Mouse (Mus musculus): ENCODE results near the gene Bace1. TPM values are rescaled to one million over a fixed set of nuclear protein-coding genes. Genes with fewer than 3 reads are reported as not detected.

The Bace1 gene
- polyA plus RNA-seq, 1 experiment from 2014 or later = 35.2 TPM

DNA sequence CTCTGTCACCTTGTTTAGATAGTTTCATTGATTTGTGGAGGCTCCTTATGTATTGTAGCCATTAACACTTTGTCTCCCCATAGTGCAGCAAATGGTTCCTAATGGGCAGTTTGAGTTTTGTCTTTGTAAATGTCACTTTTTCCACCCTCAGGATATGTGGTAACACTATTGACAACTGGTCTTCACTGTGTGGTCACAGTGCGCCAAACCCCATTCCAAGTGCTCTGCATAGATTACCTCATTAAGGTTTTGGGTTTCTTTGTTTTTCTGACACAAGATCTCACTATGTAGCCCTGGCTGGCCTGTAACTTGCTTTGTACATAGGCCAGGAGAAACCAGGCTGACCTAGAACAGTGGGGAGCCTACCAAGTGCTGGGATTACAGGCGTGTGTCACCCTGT lies 5.5 kb upstream of the Bace1 start:
- no peak for ATAC-seq (ENCODE audit: low FRiP score, low TSS enrichment)

DNA sequence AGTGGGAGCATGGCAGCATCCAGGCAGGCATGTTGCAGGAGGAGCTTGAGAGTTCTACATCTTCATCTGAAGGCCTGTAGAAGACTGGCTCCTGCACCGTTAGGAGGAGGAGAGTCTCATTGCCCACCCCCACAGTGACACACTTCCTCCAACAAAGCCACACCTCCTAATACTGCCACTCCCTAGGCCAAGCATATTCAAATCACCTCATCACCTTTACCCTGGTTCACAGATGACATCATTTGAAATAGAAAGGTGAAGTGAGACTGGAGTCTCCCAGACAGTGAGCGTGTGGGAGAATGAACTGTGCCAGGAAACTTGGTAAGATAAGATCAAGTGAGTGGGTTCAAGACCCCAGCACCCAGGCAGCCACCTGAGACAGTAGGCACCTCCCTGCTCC lies 4.9 kb upstream of the Bace1 start:
- Histone ChIP-seq H3K4me2 (replicated peaks; ENCODE audit: low read depth, low read length) (no peak overlapping the region), H3K4me1 (ENCODE audit: insufficient read depth, low read length) (0 out of 2 replicates have a peak, but pooled peaks cover 7% of the 10 kb centered on the region), H3K27me3 (ENCODE audit: insufficient read depth, low read length) (no peaks in the 10 kb centered on the region), H3K9ac (replicated peaks; ENCODE audit: low read length) (no peak overlapping the region), H3K36me3 (ENCODE audit: insufficient read depth, low read length) (no peaks in the 10 kb centered on the region), H3K9me3 (ENCODE audit: low read length) (peaks cover 8% of the 10 kb centered on the region), H3K4me3 (ENCODE audit: low read length) (no peak overlapping the region), H3K27ac (ENCODE audit: low read length) (no peak overlapping the region)
- no peak for ATAC-seq (ENCODE audit: low FRiP score, low TSS enrichment)
- 71% methylated on average over 2 of the region's 2 CpGs for WGBS

More for the DNA sequence above, 5.5 kb upstream of the Bace1 start:
- WGBS = 86% methylated on average over 2 of the region's 2 CpGs
- Histone ChIP-seq H3K9ac (replicated peaks; ENCODE audit: low read length) (no peak overlapping the region), H3K27me3 (ENCODE audit: insufficient read depth, low read length) (no peaks in the 10 kb centered on the region), H3K9me3 (ENCODE audit: low read length) (peaks cover 8% of the 10 kb centered on the region), H3K36me3 (ENCODE audit: insufficient read depth, low read length) (no peaks in the 10 kb centered on the region), H3K4me1 (ENCODE audit: insufficient read depth, low read length) (0 out of 2 replicates have a peak, but pooled peaks cover 5% of the 10 kb centered on the region), H3K4me3 (ENCODE audit: low read length) (no peak overlapping the region), H3K4me2 (replicated peaks; ENCODE audit: low read depth, low read length) (no peak overlapping the region), H3K27ac (ENCODE audit: low read length) (no peak overlapping the region)

DNA sequence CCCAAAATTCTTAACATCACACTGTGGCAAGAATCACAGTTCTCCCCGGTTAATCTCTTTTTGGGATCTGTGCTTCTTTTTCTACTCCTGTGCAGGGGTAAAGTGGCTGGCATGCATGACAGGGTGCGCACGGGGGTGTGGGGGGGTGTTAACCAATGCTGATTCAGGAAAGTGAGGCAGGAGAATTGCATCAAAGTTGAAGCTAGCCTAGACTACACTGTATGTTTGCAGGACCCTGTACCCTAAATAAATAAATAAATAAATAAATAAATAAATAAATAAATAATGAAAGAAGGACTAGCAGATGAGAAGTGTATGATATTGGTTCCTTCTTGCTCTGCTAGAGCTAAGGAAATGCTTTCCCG lies 329 bp upstream of the Bace1 start:
- no peak for ATAC-seq (ENCODE audit: low FRiP score, low TSS enrichment)
- Histone ChIP-seq H3K27me3 (ENCODE audit: insufficient read depth, low read length) (no peaks in the 10 kb centered on the region), H3K27ac (ENCODE audit: low read length) (no peak overlapping the region), H3K4me2 (replicated peaks; ENCODE audit: low read depth, low read length) (peak overlapping the region; percentile 96), H3K4me1 (ENCODE audit: insufficient read depth, low read length) (peaks cover 32% of the 10 kb centered on the region), H3K9ac (replicated peaks; ENCODE audit: low read length) (no peak overlapping the region), H3K4me3 (ENCODE audit: low read length) (peak overlapping the region; percentile 94), H3K9me3 (ENCODE audit: low read length) (no peaks in the 10 kb centered on the region), H3K36me3 (ENCODE audit: insufficient read depth, low read length) (no peaks in the 10 kb centered on the region)
- 25% methylated on average over 4 of the region's 4 CpGs for WGBS

DNA sequence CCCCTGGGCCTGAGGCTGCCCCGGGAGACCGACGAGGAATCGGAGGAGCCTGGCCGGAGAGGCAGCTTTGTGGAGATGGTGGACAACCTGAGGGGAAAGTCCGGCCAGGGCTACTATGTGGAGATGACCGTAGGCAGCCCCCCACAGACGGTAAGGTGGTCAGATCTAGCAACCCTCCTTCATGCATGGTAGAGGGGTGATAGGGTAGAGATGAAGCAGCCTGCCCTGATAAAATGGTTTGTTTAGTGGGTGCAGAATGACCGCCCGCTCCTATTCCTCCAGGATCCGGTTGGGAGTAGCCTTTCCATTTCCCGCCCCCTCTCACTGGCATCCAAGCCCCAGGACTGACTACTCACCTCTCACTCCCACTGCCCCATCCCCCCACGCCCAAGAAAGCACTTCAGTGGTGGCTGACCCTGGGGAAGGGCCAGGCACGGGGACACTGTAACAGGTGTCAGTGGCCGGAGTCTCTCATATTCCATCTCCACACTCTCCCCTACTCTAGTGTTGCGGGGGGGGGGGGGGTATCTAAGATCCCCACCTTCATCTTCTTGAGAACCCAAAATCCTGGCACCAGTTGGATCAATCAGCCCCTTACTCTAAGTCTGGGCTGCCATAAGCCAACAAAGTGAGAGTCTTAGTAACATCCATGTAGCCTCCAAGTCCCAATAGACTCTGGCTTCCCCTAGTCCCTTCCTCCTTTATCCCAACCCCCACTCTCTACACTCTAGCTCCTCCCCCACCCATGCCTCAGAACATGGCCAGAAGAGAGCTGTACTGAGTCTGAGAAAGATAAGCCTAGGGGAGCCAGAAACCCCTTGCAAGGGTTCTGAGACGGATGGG lies 980 bp downstream of the Bace1 start:
- Histone ChIP-seq H3K9ac (replicated peaks; ENCODE audit: low read length) (peak overlapping the region; percentile 86), H3K27me3 (ENCODE audit: insufficient read depth, low read length) (no peaks in the 10 kb centered on the region), H3K36me3 (ENCODE audit: insufficient read depth, low read length) (no peaks in the 10 kb centered on the region), H3K4me1 (ENCODE audit: insufficient read depth, low read length) (peaks cover 32% of the 10 kb centered on the region), H3K4me3 (ENCODE audit: low read length) (peak overlapping the region; percentile 94), H3K9me3 (ENCODE audit: low read length) (no peaks in the 10 kb centered on the region), H3K4me2 (replicated peaks; ENCODE audit: low read depth, low read length) (peak overlapping the region; percentile 96), H3K27ac (ENCODE audit: low read length) (peak overlapping the region; percentile 43; the same call in 1 of the 2 replicates)
- ATAC-seq (ENCODE audit: low FRiP score, low TSS enrichment) = peak; percentile 35; the same call in 1 of the 2 replicates
- 4% methylated on average over 17 of the region's 17 CpGs for WGBS

DNA sequence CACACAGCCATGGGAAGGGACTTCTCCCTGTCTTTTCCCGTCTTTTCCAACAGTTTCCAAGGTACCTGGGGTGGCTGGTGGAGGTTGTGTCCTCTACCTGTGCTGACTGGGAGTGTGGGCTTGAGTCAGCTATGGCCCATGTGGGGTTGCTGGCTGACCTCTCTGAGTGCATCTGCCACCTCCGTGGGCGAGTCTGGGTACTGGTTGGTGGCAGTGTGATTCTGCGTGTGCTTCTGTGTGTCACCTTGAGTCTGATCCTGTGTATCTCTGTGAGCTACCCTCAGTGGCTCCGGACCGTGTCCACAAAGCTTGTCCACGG lies 1.6 kb downstream of the Bace1 start:
- H3K9ac ChIP-seq (replicated peaks; ENCODE audit: low read length) = peak overlapping the region; percentile 86
- 52% methylated on average over 7 of the region's 7 CpGs for whole genome bisulfite sequencing
- no peaks in the 10 kb centered on the region for H3K36me3 ChIP-seq (ENCODE audit: insufficient read depth, low read length)
- H3K9me3 ChIP-seq (ENCODE audit: low read length) = no peaks in the 10 kb centered on the region
- no peaks in the 10 kb centered on the region for H3K27me3 ChIP-seq (ENCODE audit: insufficient read depth, low read length)
- H3K27ac ChIP-seq (ENCODE audit: low read length) = peak overlapping the region; percentile 43; the same call in 1 of the 2 replicates
- no peak for ATAC-seq (ENCODE audit: low FRiP score, low TSS enrichment)
- peak overlapping the region; percentile 94 for H3K4me3 ChIP-seq (ENCODE audit: low read length)
- peaks cover 32% of the 10 kb centered on the region for H3K4me1 ChIP-seq (ENCODE audit: insufficient read depth, low read length)
- peak overlapping the region; percentile 96 for H3K4me2 ChIP-seq (replicated peaks; ENCODE audit: low read depth, low read length)

DNA sequence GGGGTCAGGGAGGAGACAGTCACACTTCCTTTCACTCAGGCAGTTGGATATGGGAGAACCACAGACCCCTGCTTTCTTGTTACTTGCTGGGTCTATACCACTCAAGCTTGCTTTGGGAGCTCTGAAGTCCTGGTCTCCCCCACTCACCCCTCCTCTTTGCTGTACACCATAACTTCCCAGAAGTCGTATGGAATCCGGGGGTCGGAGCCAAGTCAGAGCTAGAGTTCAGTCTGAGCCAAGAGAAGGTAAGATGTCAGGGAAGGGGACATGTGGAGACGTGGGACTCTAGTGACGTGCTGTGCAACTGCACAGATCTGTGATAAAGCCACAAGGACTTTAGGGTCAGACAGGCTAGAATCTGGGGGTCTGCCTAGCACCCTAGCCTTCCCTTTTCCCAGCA lies 2.0 kb downstream of the Bace1 start:
- Histone ChIP-seq H3K9ac (replicated peaks; ENCODE audit: low read length) (peak overlapping the region; percentile 86), H3K4me1 (ENCODE audit: insufficient read depth, low read length) (peaks cover 32% of the 10 kb centered on the region), H3K36me3 (ENCODE audit: insufficient read depth, low read length) (no peaks in the 10 kb centered on the region), H3K27me3 (ENCODE audit: insufficient read depth, low read length) (no peaks in the 10 kb centered on the region), H3K9me3 (ENCODE audit: low read length) (no peaks in the 10 kb centered on the region), H3K27ac (ENCODE audit: low read length) (peak overlapping the region; percentile 43; the same call in 1 of the 2 replicates), H3K4me2 (replicated peaks; ENCODE audit: low read depth, low read length) (peak overlapping the region; percentile 96), H3K4me3 (ENCODE audit: low read length) (peak overlapping the region; percentile 94)
- WGBS = 43% methylated on average over 5 of the region's 5 CpGs
- no peak for ATAC-seq (ENCODE audit: low FRiP score, low TSS enrichment)

DNA sequence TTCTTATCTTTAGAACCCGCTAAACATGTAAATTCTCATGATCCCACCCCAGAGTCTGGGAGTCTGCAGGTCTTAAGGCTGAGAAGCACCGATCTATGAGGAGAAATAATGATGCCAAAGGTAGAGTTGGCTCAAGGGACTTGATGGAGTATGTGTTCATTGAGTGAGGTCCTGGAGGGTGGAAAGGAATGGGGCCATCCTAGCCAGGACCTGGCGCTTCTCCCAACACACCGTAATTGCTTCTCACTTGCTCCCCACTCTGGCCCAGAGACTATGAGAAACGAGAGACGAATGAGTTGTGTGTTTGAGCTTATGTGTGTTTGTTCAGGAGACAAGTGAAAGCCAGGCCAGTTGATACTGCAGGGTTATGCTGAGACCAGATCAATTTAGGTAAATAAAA lies 3.1 kb downstream of the Bace1 start:
- peak overlapping the region; percentile 96 for H3K4me2 ChIP-seq (replicated peaks; ENCODE audit: low read depth, low read length)
- no peak overlapping the region for H3K9ac ChIP-seq (replicated peaks; ENCODE audit: low read length)
- peaks cover 32% of the 10 kb centered on the region for H3K4me1 ChIP-seq (ENCODE audit: insufficient read depth, low read length)
- H3K4me3 ChIP-seq (ENCODE audit: low read length) = no peak overlapping the region
- no peak for ATAC-seq (ENCODE audit: low FRiP score, low TSS enrichment)
- no peaks in the 10 kb centered on the region for H3K27me3 ChIP-seq (ENCODE audit: insufficient read depth, low read length)
- no peaks in the 10 kb centered on the region for H3K9me3 ChIP-seq (ENCODE audit: low read length)
- no peak overlapping the region for H3K27ac ChIP-seq (ENCODE audit: low read length)
- H3K36me3 ChIP-seq (ENCODE audit: insufficient read depth, low read length) = no peaks in the 10 kb centered on the region
- WGBS = 79% methylated on average over 6 of the region's 6 CpGs

DNA sequence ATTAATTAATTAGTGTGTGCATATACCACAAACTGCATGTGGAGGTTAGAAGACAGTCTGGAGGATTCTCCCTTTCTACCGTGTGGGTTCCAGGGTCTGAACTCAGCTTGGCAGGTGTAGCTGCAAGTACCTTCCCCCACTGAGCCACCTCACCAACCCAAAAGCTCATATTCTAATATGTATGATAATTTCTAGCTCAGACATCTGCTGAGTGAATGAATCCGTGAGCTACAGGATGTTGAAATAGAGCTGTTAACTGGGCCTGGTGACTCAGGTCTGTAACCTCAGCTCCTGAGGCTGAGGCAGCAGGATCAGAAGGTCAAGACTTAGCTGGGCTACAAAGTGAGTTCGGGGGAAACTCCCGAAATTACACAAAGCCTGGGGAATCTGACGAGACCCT lies 4.6 kb downstream of the Bace1 start:
- Histone ChIP-seq H3K27ac (ENCODE audit: low read length) (no peak overlapping the region), H3K9ac (replicated peaks; ENCODE audit: low read length) (no peak overlapping the region), H3K4me3 (ENCODE audit: low read length) (no peak overlapping the region), H3K27me3 (ENCODE audit: insufficient read depth, low read length) (no peaks in the 10 kb centered on the region), H3K9me3 (ENCODE audit: low read length) (no peaks in the 10 kb centered on the region), H3K4me2 (replicated peaks; ENCODE audit: low read depth, low read length) (no peak overlapping the region), H3K36me3 (ENCODE audit: insufficient read depth, low read length) (no peaks in the 10 kb centered on the region), H3K4me1 (ENCODE audit: insufficient read depth, low read length) (peaks cover 36% of the 10 kb centered on the region)
- no peak for ATAC-seq (ENCODE audit: low FRiP score, low TSS enrichment)
- WGBS = 64% methylated on average over 5 of the region's 5 CpGs

DNA sequence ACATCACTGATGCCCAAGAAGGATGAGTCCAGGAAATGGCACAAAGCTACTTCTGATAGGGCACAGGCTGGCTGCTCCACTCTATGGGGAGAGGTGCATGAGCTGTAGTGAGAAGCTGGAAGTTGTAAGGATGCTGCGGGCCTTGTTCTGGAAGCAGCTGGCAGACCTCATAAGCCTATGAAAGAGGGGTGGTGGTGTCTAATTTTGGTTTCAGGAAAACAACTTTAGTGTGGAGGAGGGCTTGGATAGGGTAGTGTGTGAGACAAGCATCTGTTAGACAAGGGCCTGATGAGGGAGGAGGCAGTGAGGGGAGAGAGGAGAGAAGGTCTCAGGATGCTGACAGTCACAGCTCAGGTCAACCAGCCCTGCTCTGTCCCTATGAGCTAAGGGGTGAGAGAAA lies 5.4 kb downstream of the Bace1 start:
- 91% methylated on average over 1 of the region's 1 CpGs for WGBS
- Histone ChIP-seq H3K4me1 (ENCODE audit: insufficient read depth, low read length) (peaks cover 41% of the 10 kb centered on the region), H3K36me3 (ENCODE audit: insufficient read depth, low read length) (no peaks in the 10 kb centered on the region), H3K9me3 (ENCODE audit: low read length) (no peaks in the 10 kb centered on the region), H3K27me3 (ENCODE audit: insufficient read depth, low read length) (no peaks in the 10 kb centered on the region), H3K27ac (ENCODE audit: low read length) (no peak overlapping the region), H3K4me3 (ENCODE audit: low read length) (no peak overlapping the region), H3K9ac (replicated peaks; ENCODE audit: low read length) (no peak overlapping the region), H3K4me2 (replicated peaks; ENCODE audit: low read depth, low read length) (no peak overlapping the region)
- no peak for ATAC-seq (ENCODE audit: low FRiP score, low TSS enrichment)

DNA sequence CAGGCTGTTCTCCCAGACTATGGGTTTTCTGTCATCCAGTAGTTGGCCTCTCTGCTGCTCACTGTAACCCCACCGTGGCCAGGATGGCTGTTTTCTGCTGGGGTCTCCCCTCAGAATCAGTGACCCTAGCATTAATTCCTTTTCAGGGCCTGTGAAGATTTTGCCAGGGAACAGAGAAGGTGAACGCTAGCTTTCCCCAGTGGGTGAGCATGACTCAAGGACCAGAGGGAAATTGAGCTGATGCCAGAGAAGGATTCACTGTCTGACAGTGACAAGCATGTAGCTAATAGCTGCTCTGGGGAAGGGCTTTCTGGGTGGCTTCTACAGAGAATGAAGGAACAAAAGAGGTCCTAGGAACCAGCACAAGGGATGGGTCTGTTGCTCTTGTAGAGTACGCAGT lies 7.2 kb downstream of the Bace1 start:
- WGBS = 89% methylated on average over 3 of the region's 3 CpGs
- Histone ChIP-seq H3K27ac (ENCODE audit: low read length) (no peak overlapping the region), H3K4me1 (ENCODE audit: insufficient read depth, low read length) (peaks cover 37% of the 10 kb centered on the region), H3K9me3 (ENCODE audit: low read length) (no peaks in the 10 kb centered on the region), H3K27me3 (ENCODE audit: insufficient read depth, low read length) (no peaks in the 10 kb centered on the region), H3K9ac (replicated peaks; ENCODE audit: low read length) (no peak overlapping the region), H3K36me3 (ENCODE audit: insufficient read depth, low read length) (no peaks in the 10 kb centered on the region), H3K4me2 (replicated peaks; ENCODE audit: low read depth, low read length) (no peak overlapping the region), H3K4me3 (ENCODE audit: low read length) (no peak overlapping the region)
- no peak for ATAC-seq (ENCODE audit: low FRiP score, low TSS enrichment)
